Mouse (Mus musculus) heart, adult 8-10 months (tissue): ENCODE results near the gene E2f1. TPM values are rescaled to one million over a fixed set of nuclear protein-coding genes. Genes with fewer than 3 reads are reported as not detected.

Source experiments
- DNase-seq: peaks from one replicate; pipeline ENCODE4 v3.0.0; 2022; ENCODE audit warnings: low spot score
- total RNA-seq, 4 experiments: library from RNA; stranded (reverse); gene quantifications; 2 replicates each; pipeline ENCODE4 v1.2.4; 2022

E2f1 gene
- total RNA-seq, 4 experiments from 2014 or later: 0.25 to 1.2 (median 0.47) TPM

GRCm38 (mm10) chr2:154551927-154552326 lies 17.8 kb downstream of the E2f1 start:
- DNase-seq: no peak

GRCm38 (mm10) chr2:154551476-154551875 lies 18.2 kb downstream of the E2f1 start, which contains the start of gene Actl10:
Actl10 (plus strand) TSS chr2:154551776.
- no peak for DNase-seq

DNA sequence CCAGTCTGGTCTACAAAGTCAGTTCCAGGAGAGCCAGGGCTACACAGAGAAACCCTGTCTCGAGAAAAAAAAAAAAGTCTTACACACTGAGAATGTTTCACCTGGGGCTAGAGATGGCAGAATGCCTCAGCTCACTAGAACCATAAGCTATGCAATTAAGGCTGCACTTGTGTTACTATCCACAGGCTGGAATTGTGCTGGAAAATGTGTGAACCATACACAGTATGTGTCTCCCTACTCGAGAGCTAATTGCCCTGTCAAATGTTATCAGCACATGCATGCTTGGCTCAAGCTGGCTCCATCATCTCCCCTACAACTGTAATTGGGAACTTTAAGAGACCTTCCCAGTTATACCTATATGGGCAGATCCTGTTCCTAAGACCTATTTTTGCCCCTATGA lies 18.8 kb downstream of the E2f1 start:
- DNase-seq: no peak

DNA sequence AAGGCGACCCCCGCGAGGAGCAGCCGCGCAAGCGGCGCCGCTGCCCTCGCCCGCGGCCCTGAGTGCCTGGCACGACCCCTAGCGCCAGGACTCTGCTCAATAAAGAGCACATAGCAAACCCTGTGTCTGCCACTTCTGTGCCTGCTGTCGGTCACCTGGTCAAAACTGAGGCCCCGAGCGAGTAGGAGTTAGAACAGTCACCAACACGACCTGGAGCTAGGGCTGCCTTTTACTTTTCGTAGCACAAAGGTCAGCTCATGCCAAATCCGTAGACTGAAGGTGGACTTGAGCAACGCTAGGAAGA lies 19.9 kb downstream of the E2f1 start:
- no peak for DNase-seq

- peak; percentile 33 for DNase-seq
Observed at GRCm38 (mm10) chr2:154549127-154549885, 20.4 kb downstream of the E2f1 start.

- DNase-seq: no peak
Observed at GRCm38 (mm10) chr2:154548688-154549087, 21.0 kb downstream of the E2f1 start.

GRCm38 (mm10) chr2:154546711-154547110 lies 23.0 kb downstream of the E2f1 start, which contains the start of gene 1700003F12Rik:
1700003F12Rik (plus strand) TSS chr2:154547085.
- no peak for DNase-seq

DNA sequence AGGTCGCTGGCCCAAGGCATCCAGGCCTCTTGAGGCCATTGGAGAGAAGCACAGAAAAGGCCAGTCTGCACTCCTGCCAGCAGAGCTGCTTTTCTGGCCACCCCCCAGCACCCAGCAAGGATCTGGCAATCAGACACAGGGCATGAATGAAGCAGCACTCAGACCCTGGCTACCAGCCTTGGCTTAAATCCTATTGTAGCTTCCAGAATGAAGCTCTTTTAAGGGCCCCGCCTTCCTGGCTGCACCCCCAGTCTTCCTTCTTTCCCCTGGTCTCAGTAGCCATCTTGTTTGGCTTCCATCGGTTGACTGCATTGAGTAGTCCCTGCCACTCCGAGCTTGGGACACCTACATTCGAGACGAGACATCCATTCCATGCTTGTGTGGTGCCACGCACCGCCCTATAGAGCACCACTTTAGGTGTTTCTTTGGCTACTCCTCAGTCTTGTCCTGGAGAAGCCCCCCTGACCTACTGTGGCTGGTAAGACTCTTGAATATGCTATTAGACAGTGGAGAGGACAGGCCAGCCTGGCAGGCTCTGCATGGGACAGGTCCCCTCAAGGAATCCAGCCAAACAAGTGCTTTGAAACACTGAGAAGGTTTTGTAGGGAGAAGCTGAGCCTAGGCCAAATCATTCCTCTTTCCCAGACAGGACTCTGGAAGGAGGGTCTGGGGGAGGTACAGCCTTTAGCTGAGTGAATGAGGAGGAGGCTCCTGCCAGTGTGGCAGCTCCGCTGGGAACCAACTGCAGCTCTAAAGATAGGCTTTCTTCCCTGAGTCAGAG lies 25.9 kb downstream of the E2f1 start:
- DNase-seq: peak; percentile 73

GRCm38 (mm10) chr2:154541630-154542029 lies 28.1 kb downstream of the E2f1 start:
- DNase-seq: no peak

DNA sequence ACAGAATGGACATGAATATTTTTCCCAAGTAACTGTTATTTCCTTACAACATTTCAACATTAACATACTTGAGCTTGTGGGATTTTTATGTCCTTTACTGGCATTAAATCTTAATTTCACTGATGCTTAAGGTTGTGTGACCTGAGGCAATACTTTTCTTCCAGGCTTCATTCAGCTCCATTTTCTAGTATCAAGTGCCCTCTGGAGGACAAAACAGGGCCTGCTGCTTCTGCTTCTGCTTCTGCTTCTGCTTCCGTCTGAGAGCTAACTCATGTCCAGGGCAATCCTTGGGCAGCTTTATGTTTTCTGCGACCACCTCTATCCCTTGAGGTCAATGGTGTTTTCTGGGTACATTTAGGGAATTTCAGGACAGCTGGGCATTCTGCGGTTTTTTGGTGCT lies 30.0 kb downstream of the E2f1 start:
- peak; percentile 46 for DNase-seq

GRCm38 (mm10) chr2:154538710-154539109 lies 31.0 kb downstream of the E2f1 start:
- no peak for DNase-seq

- DNase-seq: no peak
Observed at GRCm38 (mm10) chr2:154538310-154538709, 31.4 kb downstream of the E2f1 start.

- no peak for DNase-seq
Observed at GRCm38 (mm10) chr2:154534704-154535270, 34.9 kb downstream of the E2f1 start.

DNA sequence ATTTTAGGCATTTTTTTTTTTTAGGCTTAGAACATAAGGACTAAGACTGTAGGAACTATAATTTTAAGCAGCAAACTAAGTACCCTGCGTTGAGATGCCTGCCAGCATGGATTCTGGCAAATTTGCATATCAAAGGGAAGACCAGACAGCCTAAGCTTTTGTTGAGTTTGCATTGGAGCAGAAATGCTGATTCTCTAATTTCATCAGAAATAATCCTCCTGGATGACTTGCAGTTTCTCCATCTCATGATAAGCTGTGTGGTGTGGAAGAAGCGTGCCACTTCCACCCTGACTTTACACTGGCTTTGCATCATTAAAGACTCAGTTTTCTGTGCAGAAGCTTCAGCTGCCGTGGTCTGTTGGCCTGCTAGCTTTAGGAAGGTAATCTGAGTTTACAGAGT lies 36.8 kb downstream of the E2f1 start:
- no peak for DNase-seq

DNA sequence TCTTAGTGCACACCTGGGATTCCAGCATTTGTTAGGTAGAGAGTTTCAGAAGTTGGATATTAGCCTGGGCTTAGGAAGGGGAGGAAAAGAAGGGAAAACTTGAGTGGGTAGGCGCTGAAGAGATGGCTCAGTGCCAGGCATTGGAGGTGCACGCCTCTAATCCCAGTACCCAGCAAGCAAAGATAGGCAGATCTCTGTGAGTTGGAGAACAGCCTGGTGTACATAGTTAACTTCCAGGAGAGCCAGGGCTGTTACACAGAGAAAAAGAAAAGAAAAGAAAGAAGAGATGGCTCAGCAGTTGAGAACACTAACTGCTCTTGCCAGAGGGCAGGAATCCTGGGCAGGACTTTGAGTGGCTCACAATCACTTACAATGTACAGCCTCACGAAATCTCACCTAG lies 43.2 kb downstream of the E2f1 start:
- no peak for DNase-seq

DNA sequence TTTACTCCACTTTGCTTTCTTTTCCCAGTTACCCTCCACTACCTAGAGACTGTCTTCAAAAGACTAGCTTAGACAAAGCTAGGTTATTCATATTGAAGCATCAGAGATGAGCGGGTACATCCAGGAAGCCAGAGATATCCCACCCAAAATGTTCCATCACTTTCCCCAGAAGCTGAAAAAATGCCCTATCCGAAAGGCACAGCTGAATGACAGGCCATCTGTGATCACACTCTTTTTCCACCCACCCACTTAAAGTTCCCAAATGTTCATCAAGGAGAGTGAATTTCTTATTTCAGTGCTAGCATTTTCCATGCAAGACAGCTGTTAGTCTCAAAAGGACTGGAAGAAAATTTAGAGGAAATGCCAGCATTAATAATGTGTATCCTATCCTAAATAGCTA lies 44.4 kb downstream of the E2f1 start:
- no peak for DNase-seq

- no peak for DNase-seq
Observed at GRCm38 (mm10) chr2:154522334-154522733, 47.4 kb downstream of the E2f1 start.

- no peak for DNase-seq
Observed at GRCm38 (mm10) chr2:154521449-154521848, 48.2 kb downstream of the E2f1 start.

- DNase-seq: no peak
Observed at GRCm38 (mm10) chr2:154517424-154517823, 52.3 kb downstream of the E2f1 start.

GRCm38 (mm10) chr2:154516944-154517343 lies 52.7 kb downstream of the E2f1 start:
- DNase-seq: no peak

GRCm38 (mm10) chr2:154510141-154510540 lies 59.6 kb downstream of the E2f1 start:
- no peak for DNase-seq
